Mouse (Mus musculus) midbrain, postnatal 0 days (tissue): ENCODE measurements around the gene Psrc1. TPM values are rescaled to one million over a fixed set of nuclear protein-coding genes. Genes with fewer than 3 reads are reported as not detected.

Experiments
- ATAC-seq: fragments of 200-750 bp; cut with Nextera tagmentation; 2 replicates; pipeline ENCODE4 v1.8.0; 2017; ENCODE audit warnings: moderate number of reproducible peaks, mild to moderate bottlenecking, moderate TSS enrichment, moderate library complexity; ENCODE audit not compliant: low FRiP score
- DNase-seq: peaks from one replicate; pipeline ENCODE4 v3.0.0-alpha.2; 2015; ENCODE audit warnings: low spot score
- H3K27ac ChIP-seq: fragments of 300-500 bp; sonication (generic); 2 replicates; pipeline ENCODE4 v1.5.1; 2014; ENCODE audit warnings: low read depth, mild to moderate bottlenecking, low read length, mixed read lengths
- H3K27me3 ChIP-seq: fragments of 300-500 bp; sonication (generic); 2 replicates; pipeline ENCODE4 v1.6.1; 2014; ENCODE audit warnings: low read length, control low read depth, mixed read lengths; ENCODE audit not compliant: insufficient read depth
- H3K36me3 ChIP-seq: fragments of 300-500 bp; sonication (generic); 2 replicates; pipeline ENCODE4 v1.6.1; 2014; ENCODE audit warnings: low read length, control low read depth, mixed read lengths; ENCODE audit not compliant: insufficient read depth
- H3K4me1 ChIP-seq: fragments of 300-500 bp; sonication (generic); 2 replicates; pipeline ENCODE4 v1.6.1; 2014; ENCODE audit warnings: mild to moderate bottlenecking, control low read depth, antibody characterized with exemption, low read length, mixed read lengths; ENCODE audit not compliant: insufficient read depth
- H3K4me2 ChIP-seq: fragments of 300-500 bp; sonication (generic); 2 replicates; pipeline ENCODE4 v1.6.1; 2014; ENCODE audit warnings: low read depth, mild to moderate bottlenecking, low read length, mixed read lengths; ENCODE audit not compliant: poor library complexity, severe bottlenecking
- H3K4me3 ChIP-seq: fragments of 300-500 bp; sonication (generic); 2 replicates; pipeline ENCODE4 v1.5.1; 2014; ENCODE audit warnings: low read depth, mild to moderate bottlenecking, low read length, moderate library complexity
- H3K9ac ChIP-seq: fragments of 300-500 bp; sonication (generic); replicated peaks from 2 replicates; pipeline ENCODE4 v1.6.1; 2014; ENCODE audit warnings: mild to moderate bottlenecking, low read length, moderate library complexity, mixed read lengths; ENCODE audit not compliant: poor library complexity, severe bottlenecking
- H3K9me3 ChIP-seq: fragments of 300-500 bp; sonication (generic); 2 replicates; pipeline ENCODE4 v1.6.1; 2016; ENCODE audit warnings: low read length, control low read depth
- CTCF ChIP-seq: IDR thresholded peaks from 2 replicates; pipeline ENCODE4 v1.5.1; 2016; ENCODE audit warnings: antibody characterized with exemption, mild to moderate bottlenecking
- WGBS: fragments of 180-500 bp; shearing (Covaris S2); extraction: QIAGEN DNeasy Blood & Tissue Kit; methylation state at CpG from one replicate; pipeline ENCODE4 v1.1.7; 2014; 5-methylcytosine and 5-hydroxymethylcytosine counted together
- polyA plus RNA-seq: library from polyadenylated mRNA; unstranded; fragments of >200 nt; fragmentation: Nextera tagmentation; extraction: Ambion mirVana; gene quantifications from 2 replicates; pipeline ENCODE4 v1.2.1, GENCODE M21; 2015
- total RNA-seq: library from RNA; depleted of rRNA; stranded (reverse); fragments of >200 nt; gene quantifications from 2 replicates; pipeline ENCODE4 v1.2.3, GENCODE M21; 2014

The Psrc1 gene
- total and polyA plus RNA-seq, 2 experiments from 2014 or later, result 3.2 to 5.6 TPM

GRCm38 (mm10) chr3:108413634-108414360 lies 30.2 kb downstream of the Psrc1 start:
- no peak for TF ChIP-seq CTCF
- no peak for ATAC-seq
- Histone ChIP-seq H3K27me3 (no peaks in the 10 kb centered on the region), H3K9me3 (no peaks in the 10 kb centered on the region), H3K4me1 (peaks cover 34% of the 10 kb centered on the region), H3K4me2 (no peak overlapping the region), H3K36me3 (peaks cover 23% of the 10 kb centered on the region), H3K9ac (no peak overlapping the region), H3K4me3 (no peak overlapping the region), H3K27ac (no peak overlapping the region)
- 98% methylated on average over 35 of the region's 35 CpGs for WGBS
- DNase-seq, result no peak

- no peaks in the 10 kb centered on the region for H3K27me3 ChIP-seq
- peaks cover 23% of the 10 kb centered on the region for H3K36me3 ChIP-seq
- DNase-seq (peak; percentile 60), ATAC-seq (peak; percentile 44)
- H3K4me2 ChIP-seq, result peak within 1 kb of the TSS; percentile 76
- H3K9ac ChIP-seq, result peak within 1 kb of the TSS; percentile 94
- peak within 1 kb of the TSS; percentile 84 for H3K4me3 ChIP-seq
- H3K9me3 ChIP-seq, result no peaks in the 10 kb centered on the region
- peak within 1 kb of the TSS; percentile 96 for H3K27ac ChIP-seq
- H3K4me1 ChIP-seq, result peaks cover 29% of the 10 kb centered on the region
- no peak for TF ChIP-seq CTCF
- 4% methylated on average over 60 of the region's 67 CpGs for WGBS
These were observed 31.5 kb downstream of the Psrc1 start, which contains the start of gene Celsr2 for GRCm38 (mm10) chr3:108414857-108415830. Gene Celsr2 (minus strand): TSS chr3:108415552.

GRCm38 (mm10) chr3:108415831-108416223 lies 32.2 kb downstream of the Psrc1 start:
- no peaks in the 10 kb centered on the region for H3K27me3 ChIP-seq
- ATAC-seq (peak; percentile 90), DNase-seq (peak; percentile 95)
- H3K36me3 ChIP-seq, result peaks cover 23% of the 10 kb centered on the region
- H3K4me3 ChIP-seq, result peak overlapping the region; percentile 84
- peaks cover 22% of the 10 kb centered on the region for H3K4me1 ChIP-seq
- H3K4me2 ChIP-seq, result peak overlapping the region; percentile 76
- TF ChIP-seq CTCF, result peak; percentile 42
- peak overlapping the region; percentile 94 for H3K9ac ChIP-seq
- under 1% methylated on average over 44 of the region's 48 CpGs for WGBS
- H3K9me3 ChIP-seq, result no peaks in the 10 kb centered on the region
- H3K27ac ChIP-seq, result peak overlapping the region; percentile 96

- Histone ChIP-seq H3K4me3 (no peak overlapping the region), H3K9me3 (no peaks in the 10 kb centered on the region), H3K4me1 (peaks cover 5% of the 10 kb centered on the region; the same call in 1 of the 2 replicates), H3K9ac (no peak overlapping the region; the same call in 1 of the 2 replicates), H3K4me2 (no peak overlapping the region), H3K27ac (no peak overlapping the region), H3K36me3 (peaks cover 29% of the 10 kb centered on the region), H3K27me3 (no peaks in the 10 kb centered on the region)
- WGBS, result 28% methylated on average over 6 of the region's 6 CpGs
- no peak for TF ChIP-seq CTCF
- no peak for ATAC-seq
- DNase-seq, result peak; percentile 33
These were observed 39.4 kb downstream of the Psrc1 start for GRCm38 (mm10) chr3:108423006-108423405.

- H3K27me3 ChIP-seq, result no peaks in the 10 kb centered on the region
- no peak overlapping the region for H3K27ac ChIP-seq
- peak overlapping the region; percentile 37 for H3K4me2 ChIP-seq
- H3K4me1 ChIP-seq, result peaks cover 5% of the 10 kb centered on the region; the same call in 1 of the 2 replicates
- peak overlapping the region; percentile 34; the same call in 1 of the 2 replicates for H3K9ac ChIP-seq
- 21% methylated on average over 11 of the region's 11 CpGs for WGBS
- TF ChIP-seq CTCF, result no peak
- DNase-seq (peak; percentile 80), ATAC-seq (peak; percentile 73)
- H3K9me3 ChIP-seq, result no peaks in the 10 kb centered on the region
- peak overlapping the region; percentile 17; the same call in 1 of the 2 replicates for H3K4me3 ChIP-seq
- peaks cover 40% of the 10 kb centered on the region for H3K36me3 ChIP-seq
These were observed 40.5 kb downstream of the Psrc1 start for GRCm38 (mm10) chr3:108423844-108424801.
